Mouse (Mus musculus): ENCODE measurements around the gene Sec13. TPM values are rescaled to one million over a fixed set of nuclear protein-coding genes. Genes with fewer than 3 reads are reported as not detected.

Sec13 gene
- total RNA-seq (2014; rRNA removed; ENCODE audit: low replicate concordance) (141 and 159 TPM in 2 replicates), polyA plus RNA-seq (2015; fragmentation: Nextera tagmentation; extraction: Ambion mirVana) (165 and 175 TPM in 2 replicates)

DNA sequence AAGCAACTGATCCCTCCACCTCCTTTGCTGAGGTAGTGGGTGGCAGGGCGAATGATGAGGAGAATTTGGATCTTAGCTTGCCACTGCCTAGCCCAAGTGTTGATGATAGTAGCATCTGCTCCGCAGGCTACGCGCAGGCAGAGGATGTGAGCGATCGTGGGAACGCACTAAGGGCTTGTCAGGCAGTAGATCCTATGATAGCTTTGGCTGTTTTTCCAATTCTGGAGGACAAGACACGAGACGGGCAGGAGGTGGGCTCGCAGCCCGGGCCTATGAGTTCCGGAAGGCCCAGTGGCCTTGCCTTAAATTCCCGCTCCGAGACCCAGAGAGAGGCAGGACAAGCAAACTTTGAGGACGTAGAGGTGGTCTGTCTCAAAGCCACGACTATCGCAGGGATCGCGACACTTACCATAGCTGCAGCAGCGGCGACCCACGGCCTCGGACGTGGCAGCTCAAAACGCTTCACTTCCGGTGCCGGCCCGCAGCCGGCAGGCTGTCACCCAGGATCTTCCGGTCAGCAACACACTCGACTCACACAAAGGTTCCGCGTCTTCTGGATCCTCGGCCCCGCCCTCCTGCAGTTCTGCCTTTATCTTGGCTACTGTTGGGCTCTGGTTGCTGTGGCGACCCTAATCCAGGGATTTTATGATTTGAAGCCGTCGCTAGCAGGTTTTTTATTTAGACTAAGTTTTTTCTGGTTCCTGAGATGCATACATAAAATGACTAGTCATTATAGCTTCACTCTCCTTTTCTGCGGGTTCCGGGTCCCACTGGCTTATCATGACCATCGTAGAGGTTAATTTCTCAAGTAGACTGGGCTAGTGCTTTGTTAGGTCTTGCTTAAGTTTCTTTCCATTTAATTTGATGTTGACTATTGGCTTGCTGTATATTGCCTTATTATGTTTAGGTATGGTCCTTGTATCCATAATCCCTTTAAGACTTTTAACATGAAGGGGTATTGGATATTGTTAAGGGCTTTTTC is at the start of gene Sec13:
TSS of gene Sec13 (minus strand) at position 508 of the 982 bp plus-strand sequence.
- peak within 1 kb of the TSS; percentile 84 for H3K4me3 ChIP-seq (ENCODE audit: low read depth, low read length)
- peaks cover 5% of the 10 kb centered on the region for H3K4me1 ChIP-seq (ENCODE audit: control insufficient read depth, insufficient read depth)
- H3K36me3 ChIP-seq (replicated peaks; ENCODE audit: control insufficient read depth, insufficient read depth, low read length), result peaks cover 28% of the 10 kb centered on the region
- H3K9me3 ChIP-seq (replicated peaks; ENCODE audit: control insufficient read depth, low read length), result no peaks in the 10 kb centered on the region
- peak within 1 kb of the TSS; percentile 77 for H3K4me2 ChIP-seq (ENCODE audit: low read depth, low read length)
- no peak for TF ChIP-seq CTCF (IDR thresholded peaks at IDR 0.05; ENCODE audit: low read depth)
- peak within 1 kb of the TSS; percentile 89 for H3K9ac ChIP-seq (replicated peaks; ENCODE audit: low read depth, low read length)
- ATAC-seq (ENCODE audit: insufficient read depth, low read depth) (peak; percentile 81), DNase-seq (ENCODE audit: low spot score) (peak; percentile 69)
- peak within 1 kb of the TSS; percentile 66 for H3K27ac ChIP-seq (ENCODE audit: low read depth)
- H3K27me3 ChIP-seq (ENCODE audit: control insufficient read depth, insufficient read depth, low read length), result no peaks in the 10 kb centered on the region
- WGBS, result 7% methylated on average over 41 of the region's 41 CpGs

DNA sequence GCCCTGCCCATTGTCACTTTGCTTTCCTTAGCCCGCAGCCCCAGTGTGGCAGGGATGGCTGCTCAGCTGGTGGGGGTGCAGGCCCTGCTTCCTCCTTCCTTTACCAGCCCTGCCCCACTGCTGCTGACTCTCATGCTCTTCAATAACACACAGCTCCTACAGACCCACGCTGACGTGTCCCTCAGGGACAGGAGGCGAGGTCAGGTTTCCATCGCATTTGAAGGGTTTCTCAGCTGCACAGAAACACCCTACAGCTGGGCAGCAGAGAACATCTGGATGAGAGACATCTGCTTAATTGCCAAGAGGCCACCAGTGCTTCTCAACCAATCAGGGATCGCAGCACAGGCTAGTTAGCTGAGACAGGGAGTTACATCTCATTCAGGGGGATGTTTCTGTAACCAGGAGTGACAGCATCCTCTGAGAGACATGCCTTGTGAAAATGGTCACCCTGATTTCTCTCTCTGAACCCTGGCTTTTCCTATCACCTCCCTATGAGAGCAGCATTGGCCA is 47.0 kb upstream of the Sec13 start:
- no peak overlapping the region for H3K4me2 ChIP-seq (ENCODE audit: low read depth, low read length)
- no peaks in the 10 kb centered on the region for H3K27me3 ChIP-seq (ENCODE audit: control insufficient read depth, insufficient read depth, low read length)
- no peak for ATAC-seq (ENCODE audit: insufficient read depth, low read depth)
- 0 out of 2 replicates have a peak, but pooled peaks cover 5% of the 10 kb centered on the region for H3K4me1 ChIP-seq (ENCODE audit: control insufficient read depth, insufficient read depth)
- H3K9me3 ChIP-seq (replicated peaks; ENCODE audit: control insufficient read depth, low read length), result no peaks in the 10 kb centered on the region
- H3K4me3 ChIP-seq (ENCODE audit: low read depth, low read length), result no peak overlapping the region
- TF ChIP-seq EP300 (IDR thresholded peaks at IDR 0.05; ENCODE audit: low read depth), result no peak
- no peak for TF ChIP-seq CTCF (IDR thresholded peaks at IDR 0.05; ENCODE audit: low read depth)
- no peaks in the 10 kb centered on the region for H3K36me3 ChIP-seq (replicated peaks; ENCODE audit: control insufficient read depth, insufficient read depth, low read length)
- no peak overlapping the region for H3K9ac ChIP-seq (replicated peaks; ENCODE audit: low read depth, low read length)
- WGBS, result 44% methylated on average over 6 of the region's 6 CpGs
- H3K27ac ChIP-seq (ENCODE audit: low read depth), result no peak overlapping the region
- no peak for DNase-seq (ENCODE audit: low spot score)

DNA sequence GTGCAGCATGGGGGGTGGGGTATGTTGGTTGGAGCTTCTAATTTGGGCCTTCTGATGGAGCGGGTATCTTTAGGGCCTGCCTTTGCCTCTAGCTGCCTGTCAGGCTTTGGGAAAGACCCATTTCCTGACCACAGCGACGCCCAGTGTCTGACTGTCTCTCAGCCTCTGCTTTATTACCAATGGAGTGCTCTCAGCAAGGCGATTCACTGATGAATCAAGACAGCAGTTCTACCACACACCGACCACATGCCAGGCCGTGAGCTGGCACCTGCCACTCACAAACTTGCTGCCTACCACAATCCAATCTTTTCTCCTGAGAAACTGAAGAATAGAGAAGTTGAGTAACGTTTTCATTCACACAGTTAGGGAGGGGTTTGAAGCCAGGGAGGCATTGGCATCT is 45.1 kb upstream of the Sec13 start:
- DNase-seq (ENCODE audit: low spot score) (no peak), ATAC-seq (ENCODE audit: insufficient read depth, low read depth) (no peak)
- H3K27ac ChIP-seq (ENCODE audit: low read depth), result no peak overlapping the region
- H3K9me3 ChIP-seq (replicated peaks; ENCODE audit: control insufficient read depth, low read length), result no peaks in the 10 kb centered on the region
- H3K4me2 ChIP-seq (ENCODE audit: low read depth, low read length), result no peak overlapping the region
- H3K36me3 ChIP-seq (replicated peaks; ENCODE audit: control insufficient read depth, insufficient read depth, low read length), result no peaks in the 10 kb centered on the region
- 81% methylated on average over 7 of the region's 7 CpGs for WGBS
- no peak for TF ChIP-seq CTCF (IDR thresholded peaks at IDR 0.05; ENCODE audit: low read depth)
- TF ChIP-seq EP300 (IDR thresholded peaks at IDR 0.05; ENCODE audit: low read depth), result no peak
- no peak overlapping the region for H3K4me3 ChIP-seq (ENCODE audit: low read depth, low read length)
- H3K9ac ChIP-seq (replicated peaks; ENCODE audit: low read depth, low read length), result no peak overlapping the region
- H3K4me1 ChIP-seq (ENCODE audit: control insufficient read depth, insufficient read depth), result 0 out of 2 replicates have a peak, but pooled peaks cover 5% of the 10 kb centered on the region
- no peaks in the 10 kb centered on the region for H3K27me3 ChIP-seq (ENCODE audit: control insufficient read depth, insufficient read depth, low read length)

DNA sequence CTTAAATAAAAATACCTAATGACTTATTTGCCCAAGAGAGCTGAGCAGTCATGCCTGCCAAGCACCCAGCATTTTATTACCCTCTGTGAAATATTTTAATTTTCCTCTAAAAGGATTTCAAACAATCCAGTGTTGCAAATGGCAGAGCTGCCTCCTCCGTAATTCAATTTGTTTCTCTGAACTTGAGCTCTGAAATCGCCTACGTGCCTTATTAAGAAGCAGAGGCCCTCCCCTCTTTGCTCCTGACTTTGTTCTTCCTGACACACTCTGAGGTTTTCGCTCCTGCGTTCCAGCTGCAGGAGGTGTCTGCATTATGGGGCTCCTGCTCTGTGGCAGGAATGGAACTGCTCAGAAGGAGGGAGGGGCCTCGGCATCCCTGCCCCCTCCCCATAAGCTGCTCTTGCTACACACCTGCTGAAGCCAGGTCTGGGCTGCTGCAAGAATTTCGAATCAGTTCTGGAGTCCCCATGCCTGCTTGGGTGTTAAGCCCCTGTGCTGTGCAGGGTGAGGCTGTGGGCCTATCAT is 37.7 kb upstream of the Sec13 start:
- Histone ChIP-seq H3K9me3 (replicated peaks; ENCODE audit: control insufficient read depth, low read length) (no peaks in the 10 kb centered on the region), H3K9ac (replicated peaks; ENCODE audit: low read depth, low read length) (no peak overlapping the region), H3K4me3 (ENCODE audit: low read depth, low read length) (no peak overlapping the region), H3K27me3 (ENCODE audit: control insufficient read depth, insufficient read depth, low read length) (no peaks in the 10 kb centered on the region), H3K4me2 (ENCODE audit: low read depth, low read length) (no peak overlapping the region), H3K27ac (ENCODE audit: low read depth) (no peak overlapping the region), H3K4me1 (ENCODE audit: control insufficient read depth, insufficient read depth) (no peaks in the 10 kb centered on the region), H3K36me3 (replicated peaks; ENCODE audit: control insufficient read depth, insufficient read depth, low read length) (no peaks in the 10 kb centered on the region)
- TF ChIP-seq CTCF (IDR thresholded peaks at IDR 0.05; ENCODE audit: low read depth) (no peak), EP300 (IDR thresholded peaks at IDR 0.05; ENCODE audit: low read depth) (no peak)
- ATAC-seq (ENCODE audit: insufficient read depth, low read depth) (no peak), DNase-seq (ENCODE audit: low spot score) (no peak)
- 64% methylated on average over 7 of the region's 7 CpGs for WGBS

DNA sequence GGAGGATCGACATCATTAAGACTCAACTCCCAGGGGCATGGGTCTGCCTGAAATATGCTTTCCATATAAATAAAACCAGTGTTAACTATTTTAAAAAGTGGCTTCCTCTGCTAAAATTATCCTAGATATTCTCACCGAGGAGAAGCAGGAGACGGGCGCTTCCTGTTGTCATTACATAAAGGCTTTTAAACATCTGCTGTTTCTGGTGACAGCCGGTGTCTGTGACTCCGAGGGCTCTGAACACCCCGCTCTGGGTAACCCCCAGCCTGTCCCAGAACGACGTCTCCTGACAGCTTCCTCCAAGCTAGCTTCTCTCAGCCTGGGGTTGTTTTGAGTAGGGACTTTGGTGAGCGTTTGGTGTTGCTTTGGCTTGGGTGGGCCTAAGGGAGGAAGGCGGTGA is 28.3 kb upstream of the Sec13 start:
- Histone ChIP-seq H3K4me2 (ENCODE audit: low read depth, low read length) (no peak overlapping the region), H3K36me3 (replicated peaks; ENCODE audit: control insufficient read depth, insufficient read depth, low read length) (no peaks in the 10 kb centered on the region), H3K9me3 (replicated peaks; ENCODE audit: control insufficient read depth, low read length) (no peaks in the 10 kb centered on the region), H3K4me1 (ENCODE audit: control insufficient read depth, insufficient read depth) (no peaks in the 10 kb centered on the region), H3K27me3 (ENCODE audit: control insufficient read depth, insufficient read depth, low read length) (0 out of 2 replicates have a peak, but pooled peaks cover 3% of the 10 kb centered on the region), H3K9ac (replicated peaks; ENCODE audit: low read depth, low read length) (no peak overlapping the region), H3K4me3 (ENCODE audit: low read depth, low read length) (no peak overlapping the region), H3K27ac (ENCODE audit: low read depth) (no peak overlapping the region)
- ATAC-seq (ENCODE audit: insufficient read depth, low read depth) (no peak), DNase-seq (ENCODE audit: low spot score) (no peak)
- TF ChIP-seq EP300 (IDR thresholded peaks at IDR 0.05; ENCODE audit: low read depth) (no peak), CTCF (IDR thresholded peaks at IDR 0.05; ENCODE audit: low read depth) (no peak)
- WGBS, result 50% methylated on average over 11 of the region's 11 CpGs
